Mouse (Mus musculus) small intestine, adult 2 months (tissue): Measurements from ENCODE around the gene Adam23.

Experiments used
- CTCF ChIP-seq: fragments of 200-500 bp; IDR thresholded peaks from 2 replicates; pipeline ENCODE4 v1.5.1; 2012; ENCODE audit warnings: low read depth, mild to moderate bottlenecking, control low read depth, inconsistent platforms, low read length, moderate library complexity, mixed read lengths; ENCODE audit not compliant: insufficient replicate concordance, insufficient read length; ENCODE audit errors: extremely low read depth
- POLR2A ChIP-seq: fragments of 200-500 bp; IDR thresholded peaks from 2 replicates; pipeline ENCODE4 v1.6.1; 2012; ENCODE audit warnings: low read depth, mild to moderate bottlenecking, control low read depth, inconsistent platforms, low read length, moderate library complexity

DNA sequence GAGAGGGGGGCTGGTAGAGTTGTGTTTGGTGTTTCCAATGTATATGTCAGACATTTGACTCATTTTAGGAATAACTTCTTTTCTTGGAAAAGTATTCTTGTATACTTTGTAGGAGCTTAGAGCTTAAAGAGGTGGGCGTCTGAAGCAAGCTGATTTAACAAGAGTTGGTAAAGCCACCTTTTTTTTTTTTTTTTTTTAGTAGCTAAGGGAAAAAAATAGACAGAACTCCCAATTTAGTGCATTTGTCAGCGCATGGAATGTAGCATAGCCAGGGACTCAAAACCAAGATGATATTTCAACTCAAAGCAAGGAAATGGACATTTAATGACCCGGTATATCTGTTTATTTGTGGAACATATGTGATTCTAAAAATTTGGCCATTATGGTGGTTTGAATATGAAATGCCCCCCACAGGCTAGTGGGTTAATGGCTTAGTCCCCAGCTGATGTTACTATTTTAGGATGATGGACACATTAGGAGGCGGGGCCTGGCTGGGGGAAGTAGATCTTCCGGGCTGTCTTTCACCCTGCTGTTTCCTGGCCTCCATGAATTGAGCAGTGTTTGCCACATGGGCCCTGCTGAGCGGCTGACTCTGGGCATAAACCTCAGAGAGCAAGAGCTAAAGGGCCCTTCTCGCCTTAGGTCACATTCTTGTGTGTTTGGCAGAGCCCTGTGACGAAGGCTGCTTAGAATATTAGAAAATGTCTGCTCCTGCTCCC lies 12.3 kb downstream of the Adam23 start:
- TF ChIP-seq CTCF: no peak
- no peak for TF ChIP-seq POLR2A
